Mouse (Mus musculus): ENCODE measurements around the gene Mfap5.

DNA sequence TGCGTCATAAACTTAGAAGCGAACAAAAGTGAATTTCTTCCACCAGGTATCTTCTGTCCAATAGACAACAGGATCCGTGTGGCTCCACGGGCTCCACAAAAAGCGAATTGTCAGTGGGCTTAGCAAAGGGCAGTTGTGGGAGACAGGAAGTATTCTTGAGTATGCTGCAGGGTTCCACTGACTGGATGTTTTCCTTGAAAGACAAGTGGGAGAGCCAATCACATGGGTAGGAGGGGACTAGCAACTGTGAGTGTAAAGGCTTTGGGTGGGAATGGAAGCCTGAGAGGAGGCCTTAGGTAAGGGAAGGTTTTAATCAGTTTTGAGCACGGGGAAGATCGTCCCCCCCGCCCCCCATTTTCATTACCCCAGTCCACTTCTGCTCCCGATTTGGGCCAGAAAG is 16.9 kb downstream of the Mfap5 start:
- TF ChIP-seq EP300 (IDR thresholded peaks at IDR 0.05; ENCODE audit: insufficient read depth, low read depth, low read length) (no peak), CTCF (IDR thresholded peaks at IDR 0.05; ENCODE audit: low read depth, low read length) (no peak), POLR2A (IDR thresholded peaks at IDR 0.05; ENCODE audit: insufficient read depth, low read length) (peak; percentile 32)
